Mouse (Mus musculus) neural tube, embryonic 10.5 days (tissue): Measurements from ENCODE around the gene Mpped2.

Experiments used
- DNase-seq: peaks from one replicate; pipeline ENCODE4 v3.0.0-alpha.2; 2017; ENCODE audit warnings: low spot score; ENCODE audit errors: extremely low spot score

Gene Mpped2

GRCm38 (mm10) chr2:106744601-106745000, 51.5 kb downstream of the Mpped2 start:
- peak; percentile 33 for DNase-seq

GRCm38 (mm10) chr2:106745364-106745763, 52.3 kb downstream of the Mpped2 start:
- no peak for DNase-seq

GRCm38 (mm10) chr2:106746211-106746610, 53.1 kb downstream of the Mpped2 start:
- no peak for DNase-seq

GRCm38 (mm10) chr2:106746905-106747304, 53.8 kb downstream of the Mpped2 start:
- no peak for DNase-seq

DNA sequence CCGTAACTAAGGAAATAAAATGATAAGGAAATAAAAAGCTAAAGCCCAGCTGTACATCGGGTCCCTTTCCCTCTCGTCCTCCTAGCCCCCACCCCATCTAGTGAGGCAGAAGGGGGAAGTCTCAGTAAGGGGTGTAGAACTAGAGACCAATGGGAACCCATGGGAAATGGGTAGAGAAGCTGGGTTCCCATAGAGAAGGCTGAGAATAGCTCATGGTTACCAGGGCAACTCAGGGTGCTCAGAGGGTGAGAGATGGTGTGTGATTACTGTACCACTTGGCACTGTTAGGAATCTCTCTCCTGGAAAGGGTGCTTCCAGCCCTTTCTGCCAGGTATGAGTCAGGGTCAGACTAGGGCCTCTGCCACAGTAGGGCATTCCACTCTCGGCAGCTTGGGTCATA, 54.3 kb downstream of the Mpped2 start:
- no peak for DNase-seq

DNA sequence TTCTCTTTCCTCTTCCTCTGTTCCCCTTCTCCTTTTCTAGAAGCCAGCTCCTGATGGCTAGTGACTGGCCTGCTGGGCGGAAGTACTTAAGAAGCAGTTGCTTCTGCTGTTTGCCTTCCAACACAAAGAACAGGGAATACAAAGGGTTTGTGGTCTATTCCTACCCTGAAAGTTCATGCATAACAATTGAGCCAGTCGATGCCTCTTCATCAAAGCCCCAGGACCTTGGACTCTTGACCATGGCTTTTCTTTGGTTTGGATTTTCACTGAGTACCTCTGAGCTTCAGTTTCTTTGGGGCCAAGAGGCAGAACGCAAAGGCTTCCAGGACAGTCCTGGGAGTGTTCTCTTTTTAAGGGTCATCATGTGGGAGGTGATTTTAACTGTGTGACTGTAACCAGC, 57.8 kb downstream of the Mpped2 start:
- no peak for DNase-seq

- no peak for DNase-seq
Measured at GRCm38 (mm10) chr2:106753703-106754102, 60.6 kb downstream of the Mpped2 start.

DNA sequence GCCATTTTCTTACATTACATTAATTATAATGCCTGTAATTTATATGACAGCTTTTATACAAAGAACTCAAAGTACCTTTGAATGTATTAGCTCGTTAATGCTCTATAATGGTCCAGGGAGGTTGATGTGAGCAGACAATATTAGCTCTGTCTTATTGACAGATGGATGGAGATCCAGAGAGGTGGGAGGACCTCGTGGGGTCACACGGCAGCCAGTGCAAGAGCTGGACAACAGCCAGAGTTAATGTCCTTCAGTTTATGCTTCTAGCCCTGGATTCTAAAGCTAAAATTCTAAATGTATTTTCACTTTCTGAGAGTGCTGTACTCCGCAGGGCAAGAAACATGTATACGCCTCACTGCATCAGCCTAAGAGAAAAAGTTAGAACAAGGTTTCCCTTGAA, 61.6 kb downstream of the Mpped2 start:
- no peak for DNase-seq

DNA sequence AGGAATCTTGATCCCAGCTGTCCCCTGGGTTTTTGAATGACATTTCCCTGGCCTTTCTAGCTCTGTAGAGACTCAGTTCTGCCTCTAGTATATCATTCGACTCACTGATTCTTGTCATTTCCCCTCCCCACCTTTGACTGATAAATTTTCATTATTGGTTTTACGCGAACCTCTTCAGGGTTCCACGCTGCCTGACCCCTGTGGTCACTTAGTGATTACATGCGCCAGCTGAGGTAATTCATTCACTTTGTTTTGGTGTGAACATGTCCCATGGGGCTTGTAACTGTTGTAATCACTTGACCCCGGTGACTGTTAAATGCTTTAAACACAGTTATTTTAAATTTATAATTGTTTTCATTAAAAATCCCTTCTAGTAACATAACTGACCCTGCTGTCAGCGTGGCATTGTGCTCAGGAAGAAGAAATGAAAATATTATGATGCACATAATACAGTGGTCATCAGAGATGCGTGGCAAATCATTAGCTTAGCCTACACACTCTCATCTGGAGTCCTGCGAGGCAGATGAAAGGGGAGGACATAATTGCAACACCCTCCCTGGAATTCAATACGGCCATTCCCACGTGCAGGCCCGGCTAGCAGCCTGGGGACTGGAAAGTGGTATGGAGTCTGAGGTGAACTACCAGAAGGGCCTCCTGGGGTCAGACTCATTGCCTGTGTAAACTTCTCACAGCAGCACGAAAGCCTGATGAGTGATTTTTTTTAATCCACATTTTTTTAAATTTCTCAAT, 63.5 kb downstream of the Mpped2 start:
- DNase-seq, result no peak

- DNase-seq, result no peak
Measured at GRCm38 (mm10) chr2:106762920-106763319, 69.9 kb downstream of the Mpped2 start.

GRCm38 (mm10) chr2:106769236-106769635, 76.2 kb downstream of the Mpped2 start:
- DNase-seq, result no peak

GRCm38 (mm10) chr2:106772643-106773042, 79.6 kb downstream of the Mpped2 start:
- no peak for DNase-seq

DNA sequence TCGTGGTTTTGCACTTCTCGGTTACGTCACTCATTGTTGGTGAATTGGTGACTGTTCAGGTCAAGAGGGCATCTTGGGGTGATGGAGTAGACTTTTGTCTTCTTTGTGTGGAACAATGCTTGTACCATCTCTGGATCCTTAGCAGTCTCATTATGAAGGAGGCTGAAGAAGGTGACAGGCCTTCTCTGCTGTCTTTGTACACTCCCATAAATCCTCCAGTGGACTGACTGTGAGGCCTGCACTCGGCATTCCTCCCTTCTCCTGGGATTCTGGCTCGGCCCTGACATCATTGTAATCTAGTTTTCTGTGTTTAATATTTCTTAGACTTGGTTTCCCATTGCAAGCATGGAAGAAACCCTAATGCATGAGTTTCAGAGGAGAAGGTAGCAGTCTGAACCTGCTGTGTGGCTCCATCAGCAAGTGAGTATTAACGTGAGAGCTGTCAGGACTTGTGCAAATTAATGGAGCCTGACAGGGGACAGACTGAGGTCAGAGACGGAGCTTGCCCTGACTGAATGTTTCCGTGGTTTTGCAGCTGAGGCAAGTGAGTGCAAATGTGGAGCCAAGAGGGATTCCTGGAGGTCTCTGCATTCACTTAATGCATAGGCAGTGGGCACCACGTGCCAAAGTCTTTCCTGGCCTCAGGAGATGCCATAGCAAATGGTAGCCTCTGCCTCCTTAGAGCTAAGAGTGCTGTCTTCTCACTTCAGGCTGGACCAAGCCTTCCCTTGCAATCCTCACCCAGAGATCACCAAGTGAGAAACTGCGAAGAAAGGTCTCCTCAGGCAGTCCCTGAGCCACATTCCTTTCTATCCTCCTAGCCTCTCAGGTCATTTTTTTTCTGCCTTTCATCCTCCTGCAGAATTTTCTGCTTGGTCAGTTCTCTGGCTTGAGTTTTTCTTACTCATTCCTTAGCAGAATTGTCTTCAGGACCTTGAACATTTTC, 81.5 kb downstream of the Mpped2 start:
- DNase-seq, result no peak

DNA sequence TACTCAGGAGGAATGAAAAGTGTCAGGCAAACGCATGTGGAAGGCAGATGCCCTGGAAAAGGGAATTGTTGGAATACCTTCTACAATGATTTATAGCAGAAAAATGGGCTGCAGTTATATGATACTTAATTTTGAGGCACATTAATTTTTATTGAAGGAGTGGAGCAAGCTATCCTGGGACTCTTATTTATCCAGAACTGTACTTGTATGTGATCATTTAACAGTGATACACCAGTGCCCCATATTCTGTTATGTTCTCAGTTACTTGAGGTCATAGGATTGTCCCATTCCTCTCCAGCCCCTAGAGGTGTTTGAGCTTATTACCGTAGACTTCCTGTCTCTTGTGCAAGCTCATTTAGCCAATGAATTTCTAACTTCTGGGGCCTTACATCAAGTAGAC, 82.9 kb downstream of the Mpped2 start:
- no peak for DNase-seq

GRCm38 (mm10) chr2:106778861-106779516, 85.9 kb downstream of the Mpped2 start:
- no peak for DNase-seq

DNA sequence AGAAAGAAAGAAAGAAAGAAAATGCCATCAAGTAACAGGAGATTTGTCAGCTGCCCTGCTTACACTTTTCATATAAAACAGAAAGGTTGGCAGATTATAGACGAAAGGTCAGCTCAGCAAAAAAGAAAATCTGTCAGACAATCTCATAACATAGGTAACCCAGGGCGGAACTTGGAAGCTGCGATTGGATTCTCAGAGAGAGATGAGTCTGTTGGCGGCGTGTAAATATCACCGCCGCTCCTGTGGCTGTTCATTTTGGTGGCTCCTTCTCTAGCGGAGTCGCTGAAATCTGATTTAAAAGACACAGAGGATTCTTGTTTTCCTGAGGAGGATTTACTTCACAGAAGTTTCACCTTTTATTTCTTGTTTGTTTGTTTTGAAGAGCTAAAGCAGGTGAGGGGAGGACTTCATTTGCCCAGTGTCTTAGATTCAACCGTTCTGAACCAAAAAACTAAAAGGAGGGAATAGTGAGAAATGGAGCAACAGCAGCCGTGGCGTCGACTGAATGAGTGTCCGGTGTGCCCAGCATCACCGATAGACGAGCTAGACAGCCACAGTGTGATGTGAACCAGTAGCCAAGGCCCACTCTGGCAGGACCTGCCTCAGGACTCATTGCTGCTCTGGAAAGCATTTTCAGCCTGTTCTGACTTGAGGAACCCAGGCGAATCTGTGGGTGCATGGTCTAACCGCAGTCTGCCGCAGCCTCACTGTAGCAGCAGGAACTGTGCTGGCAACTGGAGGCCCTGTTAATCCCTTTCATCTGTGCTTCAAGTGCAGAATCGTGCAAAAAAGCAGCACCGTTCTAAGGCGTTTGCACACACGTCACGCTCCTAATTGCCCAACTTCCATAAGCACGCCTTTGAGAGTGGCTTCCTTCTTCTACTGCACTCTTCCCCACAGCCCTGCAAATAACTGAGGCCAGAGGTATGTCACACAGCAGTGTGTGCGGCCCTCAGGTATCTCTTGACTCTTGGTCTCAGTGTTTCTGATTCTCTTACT, 88.4 kb downstream of the Mpped2 start:
- DNase-seq, result no peak

DNA sequence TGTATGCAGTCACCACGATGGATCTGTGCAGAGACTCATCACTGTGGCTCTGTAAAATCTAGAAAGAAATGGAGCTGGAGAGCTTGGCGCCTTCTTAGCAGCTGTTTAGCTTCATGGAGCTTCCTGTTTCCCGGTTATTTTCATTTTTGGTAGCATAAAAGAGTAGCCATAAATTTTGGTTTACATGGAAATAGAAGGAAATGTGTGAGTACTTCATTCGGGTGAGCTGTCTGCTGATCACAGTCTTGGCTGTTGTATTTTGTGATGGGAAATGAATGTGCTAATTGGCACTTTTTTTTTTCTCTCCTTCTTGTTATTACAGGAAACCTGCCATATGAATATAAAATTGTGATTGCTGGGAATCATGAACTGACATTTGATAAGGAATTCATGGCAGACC, 90.2 kb downstream of the Mpped2 start:
- no peak for DNase-seq

DNA sequence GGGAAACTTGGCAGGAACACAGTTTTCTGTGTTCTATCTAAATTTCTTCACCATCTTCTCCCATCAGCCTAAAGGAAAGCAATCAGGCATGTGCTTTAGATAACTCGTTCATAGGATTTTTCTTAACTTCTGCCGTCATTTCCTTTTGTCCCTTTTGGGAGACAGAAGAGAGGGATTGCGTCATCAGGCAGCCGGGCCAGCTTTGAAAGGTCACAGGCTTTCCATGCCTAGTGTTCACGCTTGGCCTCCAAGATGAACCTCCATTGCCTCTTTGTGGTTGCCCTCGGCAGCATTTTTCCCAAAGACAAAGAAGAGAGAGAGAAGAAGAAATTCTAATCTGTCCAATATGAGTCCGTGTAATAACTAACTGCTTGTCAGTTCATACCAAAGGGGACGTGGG, 95.0 kb downstream of the Mpped2 start:
- no peak for DNase-seq

DNA sequence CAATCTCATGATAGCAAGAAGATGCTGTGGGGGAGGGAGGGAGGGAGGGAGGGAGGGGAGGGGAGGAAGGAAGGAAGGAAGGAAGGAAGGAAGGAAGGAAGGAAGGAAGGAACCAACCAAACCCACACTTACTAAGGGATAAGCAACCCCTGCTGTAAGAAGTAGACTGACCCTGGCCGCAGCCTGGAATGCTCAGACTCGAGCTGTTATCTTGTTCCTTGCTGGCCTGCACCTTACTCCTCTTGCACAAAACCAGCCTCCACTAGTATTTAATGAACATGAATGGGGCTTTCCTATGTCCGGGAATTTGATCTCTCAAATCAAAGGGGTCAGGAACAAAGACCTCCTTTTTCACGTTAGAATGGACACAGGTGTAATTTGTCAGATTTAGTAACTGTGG, 95.5 kb downstream of the Mpped2 start:
- no peak for DNase-seq

GRCm38 (mm10) chr2:106789694-106790328, 96.7 kb downstream of the Mpped2 start:
- no peak for DNase-seq
